Mouse (Mus musculus) hindbrain, embryonic 10.5 days (tissue): Measurements from ENCODE around the gene Madcam1. TPM values are rescaled to one million over a fixed set of nuclear protein-coding genes. Genes with fewer than 3 reads are reported as not detected.

Experiments used
- DNase-seq: peaks from one replicate; pipeline ENCODE4 v3.0.0-alpha.2; 2017; ENCODE audit warnings: low spot score
- H3K27ac ChIP-seq: fragments of 300-500 bp; sonication (generic); 2 replicates; pipeline ENCODE4 v1.5.1; 2016; ENCODE audit warnings: mild to moderate bottlenecking, moderate library complexity
- H3K27me3 ChIP-seq: fragments of 300-500 bp; sonication (generic); 2 replicates; pipeline ENCODE4 v1.6.1; 2016; ENCODE audit warnings: mild to moderate bottlenecking; ENCODE audit not compliant: poor library complexity, insufficient read depth, severe bottlenecking
- H3K36me3 ChIP-seq: fragments of 300-500 bp; sonication (generic); 2 replicates; pipeline ENCODE4 v1.6.1; 2016; ENCODE audit warnings: mild to moderate bottlenecking, moderate library complexity
- H3K4me1 ChIP-seq: fragments of 300-500 bp; sonication (generic); replicated peaks from 2 replicates; pipeline ENCODE4 v1.6.1; 2016; ENCODE audit warnings: mild to moderate bottlenecking
- H3K4me3 ChIP-seq: fragments of 300-500 bp; sonication (generic); 2 replicates; pipeline ENCODE4 v1.5.1; 2016; ENCODE audit warnings: mild to moderate bottlenecking, moderate library complexity
- H3K9me3 ChIP-seq: fragments of 300-500 bp; sonication (generic); 2 replicates; pipeline ENCODE4 v1.6.1; 2016; ENCODE audit warnings: mild to moderate bottlenecking, moderate library complexity
- WGBS: fragments of 180-500 bp; shearing (Covaris S2); methylation state at CpG from one replicate; pipeline ENCODE4 v1.1.7; 2016; 5-methylcytosine and 5-hydroxymethylcytosine counted together
- polyA plus RNA-seq: library from polyadenylated mRNA; unstranded; fragments of >200 nt; fragmentation: Nextera tagmentation; extraction: Ambion mirVana; gene quantifications from 2 replicates; pipeline ENCODE4 v1.2.1, GENCODE M21; 2016

The Madcam1 gene
- polyA plus RNA-seq, result 1.4 and 1.5 TPM in 2 replicates

GRCm38 (mm10) chr10:79664131-79664665 is at the start of gene Madcam1:
TSS of gene Madcam1 (plus strand) at chr10:79664559.
- WGBS, result 12% methylated on average over 13 of the region's 13 CpGs
- H3K4me3 ChIP-seq, result no peak within 1 kb of the TSS
- H3K9me3 ChIP-seq, result no peaks in the 10 kb centered on the region
- peak; percentile 87 for DNase-seq
- no peaks in the 10 kb centered on the region for H3K27me3 ChIP-seq
- H3K27ac ChIP-seq, result no peak within 1 kb of the TSS
- no peaks in the 10 kb centered on the region for H3K36me3 ChIP-seq
- peaks cover 28% of the 10 kb centered on the region for H3K4me1 ChIP-seq

GRCm38 (mm10) chr10:79615860-79616259 is 48.5 kb upstream of the Madcam1 start:
- H3K27me3 ChIP-seq, result peaks cover 34% of the 10 kb centered on the region
- DNase-seq, result peak; percentile 44
- H3K27ac ChIP-seq, result 0 out of 2 replicates have a peak overlapping the region, but pooled peaks have one; percentile 29
- H3K4me1 ChIP-seq, result peaks cover 53% of the 10 kb centered on the region
- peaks cover 21% of the 10 kb centered on the region for H3K36me3 ChIP-seq
- no peak overlapping the region for H3K4me3 ChIP-seq
- no peaks in the 10 kb centered on the region for H3K9me3 ChIP-seq
- WGBS, result 6% methylated on average over 8 of the region's 8 CpGs

- no peaks in the 10 kb centered on the region for H3K9me3 ChIP-seq
- no peak for DNase-seq
- H3K27me3 ChIP-seq, result peaks cover 29% of the 10 kb centered on the region
- H3K27ac ChIP-seq, result no peak overlapping the region
- H3K4me3 ChIP-seq, result no peak overlapping the region
- H3K36me3 ChIP-seq, result peaks cover 21% of the 10 kb centered on the region
- H3K4me1 ChIP-seq, result peaks cover 50% of the 10 kb centered on the region
- WGBS, result 89% methylated on average over 5 of the region's 5 CpGs
These were observed 48.0 kb upstream of the Madcam1 start for GRCm38 (mm10) chr10:79616376-79616775.

- no peaks in the 10 kb centered on the region for H3K9me3 ChIP-seq
- no peaks in the 10 kb centered on the region for H3K27me3 ChIP-seq
- 0 out of 2 replicates have a peak overlapping the region, but pooled peaks have one; percentile 23 for H3K27ac ChIP-seq
- no peak overlapping the region for H3K4me3 ChIP-seq
- H3K36me3 ChIP-seq, result peaks cover 36% of the 10 kb centered on the region
- DNase-seq, result no peak
- H3K4me1 ChIP-seq, result peaks cover 19% of the 10 kb centered on the region
- WGBS, result 70% methylated on average over 12 of the region's 12 CpGs
These were observed 40.4 kb upstream of the Madcam1 start for GRCm38 (mm10) chr10:79623950-79624349.

GRCm38 (mm10) chr10:79625398-79625797 is 39.0 kb upstream of the Madcam1 start:
- Histone ChIP-seq H3K4me3 (no peak overlapping the region), H3K36me3 (peaks cover 32% of the 10 kb centered on the region), H3K9me3 (0 out of 2 replicates have a peak, but pooled peaks cover 2% of the 10 kb centered on the region), H3K27ac (no peak overlapping the region), H3K27me3 (no peaks in the 10 kb centered on the region), H3K4me1 (peaks cover 16% of the 10 kb centered on the region)
- WGBS, result 85% methylated on average over 9 of the region's 9 CpGs
- DNase-seq, result no peak

GRCm38 (mm10) chr10:79626156-79626555 is 38.2 kb upstream of the Madcam1 start:
- no peak for DNase-seq
- WGBS, result 88% methylated on average over 10 of the region's 10 CpGs
- H3K27me3 ChIP-seq, result no peaks in the 10 kb centered on the region
- peaks cover 29% of the 10 kb centered on the region for H3K36me3 ChIP-seq
- H3K4me1 ChIP-seq, result peaks cover 12% of the 10 kb centered on the region; the same call in 1 of the 2 replicates
- no peak overlapping the region for H3K27ac ChIP-seq
- 0 out of 2 replicates have a peak, but pooled peaks cover 5% of the 10 kb centered on the region for H3K9me3 ChIP-seq
- H3K4me3 ChIP-seq, result no peak overlapping the region

- H3K4me1 ChIP-seq, result peaks cover 9% of the 10 kb centered on the region
- no peak overlapping the region for H3K27ac ChIP-seq
- 0 out of 2 replicates have a peak, but pooled peaks cover 5% of the 10 kb centered on the region for H3K9me3 ChIP-seq
- H3K36me3 ChIP-seq, result peaks cover 29% of the 10 kb centered on the region
- H3K27me3 ChIP-seq, result no peaks in the 10 kb centered on the region
- DNase-seq, result no peak
- no peak overlapping the region for H3K4me3 ChIP-seq
- 87% methylated on average over 5 of the region's 5 CpGs for WGBS
These were observed 36.0 kb upstream of the Madcam1 start for GRCm38 (mm10) chr10:79628377-79628776.

GRCm38 (mm10) chr10:79631432-79631831 is 32.9 kb upstream of the Madcam1 start:
- H3K27ac ChIP-seq, result no peak overlapping the region
- no peak for DNase-seq
- 76% methylated on average over 4 of the region's 4 CpGs for WGBS
- 0 out of 2 replicates have a peak, but pooled peaks cover 5% of the 10 kb centered on the region for H3K9me3 ChIP-seq
- H3K36me3 ChIP-seq, result peaks cover 16% of the 10 kb centered on the region
- no peaks in the 10 kb centered on the region for H3K27me3 ChIP-seq
- peaks cover 17% of the 10 kb centered on the region for H3K4me1 ChIP-seq
- no peak overlapping the region for H3K4me3 ChIP-seq

GRCm38 (mm10) chr10:79633006-79633777 is 31.2 kb upstream of the Madcam1 start:
- DNase-seq, result no peak
- H3K27ac ChIP-seq, result peak overlapping the region; percentile 23; the same call in 1 of the 2 replicates
- H3K27me3 ChIP-seq, result peaks cover 9% of the 10 kb centered on the region
- 0 out of 2 replicates have a peak, but pooled peaks cover 5% of the 10 kb centered on the region for H3K9me3 ChIP-seq
- H3K36me3 ChIP-seq, result peaks cover 11% of the 10 kb centered on the region
- 86% methylated on average over 17 of the region's 17 CpGs for WGBS
- H3K4me1 ChIP-seq, result peaks cover 35% of the 10 kb centered on the region
- H3K4me3 ChIP-seq, result no peak overlapping the region

- peak overlapping the region; percentile 86 for H3K4me3 ChIP-seq
- DNase-seq, result no peak
- H3K36me3 ChIP-seq, result no peaks in the 10 kb centered on the region
- peaks cover 33% of the 10 kb centered on the region for H3K27me3 ChIP-seq
- H3K9me3 ChIP-seq, result no peaks in the 10 kb centered on the region
- 0 out of 2 replicates have a peak overlapping the region, but pooled peaks have one; percentile 94 for H3K27ac ChIP-seq
- peaks cover 54% of the 10 kb centered on the region for H3K4me1 ChIP-seq
- WGBS, result 81% methylated on average over 8 of the region's 8 CpGs
These were observed 28.1 kb upstream of the Madcam1 start for GRCm38 (mm10) chr10:79636287-79636686.

GRCm38 (mm10) chr10:79637128-79638110 is 26.9 kb upstream of the Madcam1 start, which contains the start of gene Shc2:
TSS of gene Shc2 (minus strand) at chr10:79637918.
- WGBS, result under 1% methylated on average over 116 of the region's 116 CpGs
- Histone ChIP-seq H3K4me1 (peaks cover 54% of the 10 kb centered on the region), H3K4me3 (peak within 1 kb of the TSS; percentile 86)

More at GRCm38 (mm10) chr10:79637128-79638110, 26.9 kb upstream of the Madcam1 start, which contains the start of gene Shc2:
- Histone ChIP-seq H3K27me3 (peaks cover 33% of the 10 kb centered on the region), H3K27ac (peak within 1 kb of the TSS; percentile 94), H3K36me3 (no peaks in the 10 kb centered on the region), H3K9me3 (no peaks in the 10 kb centered on the region)
- peak; percentile 74 for DNase-seq
